Mouse (Mus musculus) urinary bladder, postnatal 10 days (tissue): Measurements from ENCODE around the gene Mrps34.
"Not testable (repeated sequence)": the region's sequence is repeated elsewhere in the genome, so short reads cannot be mapped to it uniquely, and the experiment has no call there.

ENCODE experiments used
- DNase-seq: peaks from one replicate; pipeline ENCODE4 v3.0.0; 2022; ENCODE audit warnings: low spot score

Mrps34 gene

GRCm38 (mm10) chr17:24899153-24899552, 4.2 kb downstream of the Mrps34 start:
- DNase-seq = no peak

DNA sequence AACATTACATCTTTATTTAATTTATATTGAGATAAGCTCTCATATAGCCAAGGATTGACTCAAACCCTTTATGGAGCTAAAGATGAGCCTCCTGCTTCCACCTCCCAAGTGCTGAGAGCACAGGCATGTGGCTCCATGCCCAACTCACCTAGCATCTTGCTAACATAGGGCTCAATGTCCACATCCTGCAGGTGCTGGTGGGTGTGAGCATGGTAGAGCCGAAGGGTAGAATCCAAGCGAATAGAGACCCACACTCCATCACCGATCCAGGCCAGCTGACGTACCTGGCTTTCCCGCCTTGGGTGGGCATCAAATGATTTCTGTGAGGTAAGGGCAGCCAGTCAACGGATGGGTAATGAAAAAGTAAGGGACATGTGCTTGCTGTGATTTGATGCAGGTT, 5.1 kb downstream of the Mrps34 start:
- DNase-seq = no peak

DNA sequence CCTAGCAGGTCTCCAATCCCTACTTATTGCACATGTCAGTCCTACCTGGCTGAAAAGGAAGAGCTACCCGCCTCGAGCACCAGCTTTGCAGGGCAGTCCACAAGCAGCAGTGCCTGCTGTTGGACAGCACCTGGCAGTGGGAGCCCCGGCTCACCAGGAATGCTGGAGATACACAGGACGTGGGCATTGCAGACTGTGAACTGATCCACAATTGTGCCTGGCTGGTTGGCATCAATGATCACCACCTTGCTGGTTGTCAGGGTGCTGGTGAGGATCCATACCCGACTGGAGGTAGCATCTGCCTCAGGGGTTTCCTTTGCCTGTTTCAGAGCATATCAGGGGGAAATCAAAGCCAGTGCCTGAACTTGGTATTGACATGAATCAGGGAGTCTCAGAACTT, 7.2 kb downstream of the Mrps34 start:
- DNase-seq = no peak

GRCm38 (mm10) chr17:24902671-24903474, 8.0 kb downstream of the Mrps34 start:
- DNase-seq = no peak

DNA sequence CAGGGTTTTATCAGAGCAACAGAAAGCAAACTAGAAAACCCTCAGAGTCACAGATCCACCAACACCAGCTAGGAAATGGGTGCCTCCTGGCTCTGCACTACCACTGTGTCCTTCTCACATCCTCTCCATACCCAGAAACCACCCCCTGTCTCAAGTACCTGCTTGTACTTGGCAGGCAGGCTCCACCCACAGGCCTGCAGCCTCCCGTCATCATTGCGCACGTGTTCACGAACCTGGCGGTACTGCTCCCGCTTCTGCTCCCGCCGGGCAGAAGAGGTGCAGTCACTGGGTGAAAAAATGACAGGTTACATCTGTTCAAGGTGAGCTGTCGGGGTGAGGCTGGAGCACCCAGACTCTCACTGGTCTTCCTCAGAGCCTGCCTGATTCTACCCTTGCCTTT, 8.9 kb downstream of the Mrps34 start:
- no peak for DNase-seq

- DNase-seq = no peak
Measured at GRCm38 (mm10) chr17:24907591-24907990, 12.7 kb downstream of the Mrps34 start.

DNA sequence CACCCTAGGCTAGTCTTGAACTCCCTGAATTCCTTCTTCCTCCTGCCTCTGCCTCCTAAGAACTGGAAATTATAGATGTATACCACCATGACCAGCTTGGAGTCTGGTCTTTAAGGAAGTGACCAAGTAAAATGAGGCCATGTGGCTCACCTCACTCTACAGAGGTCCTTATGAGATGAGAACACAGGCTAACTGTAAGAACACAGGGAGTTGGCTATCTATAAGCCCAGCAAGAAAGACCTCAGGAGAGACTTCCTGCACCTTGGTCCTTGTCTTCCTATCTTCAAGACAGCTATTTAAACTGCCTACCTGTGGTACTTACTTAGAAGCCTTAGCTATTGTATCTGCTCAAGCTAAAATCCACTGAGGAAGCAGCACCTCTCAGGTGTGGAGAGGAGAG, 19.1 kb downstream of the Mrps34 start:
- no peak for DNase-seq

- DNase-seq = no peak
Measured at GRCm38 (mm10) chr17:24923246-24923645, 28.3 kb downstream of the Mrps34 start.

- no peak for DNase-seq
Measured at GRCm38 (mm10) chr17:24929506-24929905, 34.6 kb downstream of the Mrps34 start.

- DNase-seq = no peak
Measured at GRCm38 (mm10) chr17:24932431-24932830, 37.5 kb downstream of the Mrps34 start.

DNA sequence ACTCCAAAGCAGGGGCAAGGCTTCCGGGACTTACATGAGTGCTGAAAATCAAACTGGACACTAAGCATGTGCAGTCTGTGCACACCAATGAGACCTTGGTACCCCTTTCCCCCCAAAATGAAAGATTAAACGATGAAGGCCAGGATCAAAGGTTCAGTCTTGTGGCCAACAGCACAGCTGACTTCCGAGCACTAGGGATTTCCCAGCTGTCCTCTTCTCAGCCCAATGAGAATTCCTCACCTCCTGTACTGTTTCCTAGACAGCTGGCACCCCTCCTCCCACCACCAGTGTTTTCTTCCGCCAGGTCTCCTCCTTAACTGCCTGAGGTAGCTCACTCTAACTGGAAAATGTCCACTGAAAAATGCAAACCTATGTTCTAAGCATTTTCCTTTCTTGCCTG, 38.2 kb downstream of the Mrps34 start:
- DNase-seq = no peak

DNA sequence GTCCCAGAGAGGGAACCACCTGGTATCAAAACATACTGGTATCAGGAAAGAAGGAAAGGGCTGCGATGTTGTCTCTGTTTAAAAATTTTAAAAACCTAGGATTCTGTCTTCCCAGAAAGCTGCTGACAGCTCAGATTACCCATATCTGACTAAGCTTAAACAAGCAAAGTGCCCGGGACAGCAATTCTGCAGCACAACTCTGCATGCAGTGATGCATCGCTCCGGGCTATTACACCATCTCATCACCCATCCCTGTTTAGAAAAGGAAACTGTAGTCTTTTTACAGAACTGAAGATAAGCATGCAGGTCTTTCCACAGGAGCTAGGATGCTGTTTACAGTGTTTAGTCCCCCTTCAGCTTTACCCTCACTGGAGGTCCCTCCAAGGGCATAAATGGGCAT, 40.0 kb downstream of the Mrps34 start:
- DNase-seq = no peak

DNA sequence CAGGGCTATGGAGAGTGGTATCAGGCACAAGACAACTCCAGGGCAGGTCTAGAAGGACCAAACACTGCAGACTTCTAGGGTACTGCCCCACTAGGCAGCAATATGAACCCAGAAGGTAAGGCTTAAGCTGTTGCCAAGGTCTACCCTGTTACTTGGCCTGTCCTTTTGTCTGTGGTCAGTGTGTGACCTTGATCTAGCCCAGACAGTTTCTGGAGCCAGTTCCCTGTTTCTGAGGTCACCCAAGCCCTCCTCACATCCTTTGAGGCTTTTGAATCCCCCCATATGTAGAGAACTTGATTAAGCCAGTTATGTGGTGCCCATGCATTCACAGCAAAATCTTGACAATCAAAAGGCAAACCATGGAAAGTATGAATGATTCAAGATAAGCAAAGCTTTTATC, 40.8 kb downstream of the Mrps34 start:
- DNase-seq = no peak

DNA sequence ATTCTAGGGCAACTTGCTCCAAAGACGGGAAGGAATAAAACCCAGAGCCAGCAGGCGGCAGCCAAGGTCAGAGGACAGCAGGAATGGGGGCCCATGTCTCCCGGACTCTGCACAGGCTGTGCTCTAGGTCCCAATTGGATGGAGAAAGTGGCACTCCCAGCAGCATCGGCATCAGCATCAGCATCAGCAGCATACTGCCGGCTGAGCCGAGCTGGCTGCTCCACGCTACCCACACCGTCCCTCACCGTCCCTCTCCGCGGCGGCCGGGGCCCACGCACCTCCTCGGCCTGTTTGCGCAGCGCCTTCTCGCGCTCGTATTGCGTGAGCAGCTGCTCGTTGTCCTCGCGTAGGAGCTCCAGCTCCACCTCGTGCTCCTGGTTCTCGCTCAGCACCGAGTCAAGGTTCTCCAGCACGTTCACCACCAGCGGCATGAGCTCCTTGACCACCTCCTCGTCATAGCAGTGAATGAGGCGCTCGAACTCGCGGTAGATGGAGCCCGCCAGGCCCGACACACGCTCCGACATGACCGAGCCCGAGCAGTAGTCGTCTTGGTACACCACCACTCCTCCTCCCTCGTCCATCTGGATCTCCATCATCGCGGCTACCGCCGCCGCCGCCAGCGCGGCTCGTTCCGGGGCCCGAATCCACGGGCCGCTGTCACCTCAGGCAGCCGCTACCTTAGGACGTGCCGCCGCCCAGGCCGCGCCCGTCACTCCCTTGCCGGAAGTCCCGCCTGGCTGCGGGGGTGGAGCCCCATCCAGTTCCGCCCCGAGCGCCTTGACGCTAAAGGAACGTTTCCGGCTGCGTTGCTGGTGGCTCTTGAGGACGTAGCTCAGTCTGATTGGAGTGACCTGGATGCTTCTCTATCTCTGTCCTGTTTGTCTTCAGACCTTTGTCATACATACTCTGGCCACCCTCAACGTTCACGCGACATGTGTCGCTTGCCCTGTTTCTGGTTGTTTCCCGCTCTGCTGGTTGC, 41.6 kb downstream of the Mrps34 start, which contains the start of gene Mapk8ip3:
Gene Mapk8ip3 (minus strand): TSS at position 719 of the 979 bp plus-strand sequence.
- DNase-seq = peak; percentile 82

GRCm38 (mm10) chr17:24937266-24937665, 42.4 kb downstream of the Mrps34 start:
- DNase-seq = no peak

- not testable (repeated sequence) for DNase-seq
Measured at GRCm38 (mm10) chr17:24942453-24942852, 47.5 kb downstream of the Mrps34 start.

- DNase-seq = no peak
Measured at GRCm38 (mm10) chr17:24943036-24943435, 48.1 kb downstream of the Mrps34 start.

DNA sequence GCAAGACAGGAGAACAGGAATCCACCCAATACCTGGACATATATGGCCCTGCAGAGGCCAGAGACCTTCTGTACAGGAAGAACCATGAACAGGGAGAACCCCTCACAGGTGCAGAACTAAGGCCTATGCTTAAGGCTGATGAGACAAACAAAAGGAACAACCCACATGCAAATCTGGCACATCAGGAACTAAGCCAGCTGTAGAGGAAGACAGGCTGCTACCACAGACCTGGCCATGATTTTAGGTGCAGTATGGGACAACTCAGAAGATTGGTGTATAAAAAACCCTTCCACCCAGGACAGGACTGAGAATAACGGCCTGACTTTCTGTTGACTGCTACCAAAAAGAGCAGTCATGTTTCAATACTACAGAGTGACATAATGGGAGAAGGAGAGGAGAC, 48.7 kb downstream of the Mrps34 start:
- not testable (repeated sequence) for DNase-seq
